Mouse (Mus musculus): ENCODE data around the gene Hes1.

Gene Hes1

GRCm38 (mm10) chr16:30063984-30064453 lies at the start of gene Hes1:
TSS of gene Hes1 (plus strand) at chr16:30064384.
- DNase-seq (ENCODE audit: low read depth in 2 of 2, low spot score in 2 of 2): peak; percentile 51 to 64

GRCm38 (mm10) chr16:30016064-30016463 lies 48.1 kb upstream of the Hes1 start:
- DNase-seq (ENCODE audit: low read depth in 2 of 2, low spot score in 2 of 2): no peak

GRCm38 (mm10) chr16:30020124-30020523 lies 44.1 kb upstream of the Hes1 start:
- DNase-seq (ENCODE audit: low read depth in 2 of 2, low spot score in 2 of 2): no peak

- no peak for DNase-seq (ENCODE audit: low read depth in 2 of 2, low spot score in 2 of 2)
Measured at GRCm38 (mm10) chr16:30022352-30022751, 41.8 kb upstream of the Hes1 start.

GRCm38 (mm10) chr16:30022890-30023797 lies 41.0 kb upstream of the Hes1 start:
- no peak for DNase-seq (ENCODE audit: low read depth in 2 of 2, low spot score in 2 of 2)

GRCm38 (mm10) chr16:30024681-30025262 lies 39.4 kb upstream of the Hes1 start:
- peak in 1 of 2 experiments; percentile 14 for DNase-seq (ENCODE audit: low read depth in 2 of 2, low spot score in 2 of 2)

- DNase-seq (ENCODE audit: low read depth in 2 of 2, low spot score in 2 of 2): no peak
Measured at GRCm38 (mm10) chr16:30028184-30028583, 36.0 kb upstream of the Hes1 start.

GRCm38 (mm10) chr16:30029264-30030003 lies 34.8 kb upstream of the Hes1 start:
- DNase-seq (ENCODE audit: low read depth in 2 of 2, low spot score in 2 of 2): no peak

GRCm38 (mm10) chr16:30032326-30032904 lies 31.8 kb upstream of the Hes1 start:
- no peak for DNase-seq (ENCODE audit: low read depth in 2 of 2, low spot score in 2 of 2)

- DNase-seq (ENCODE audit: low read depth in 2 of 2, low spot score in 2 of 2): no peak
Measured at GRCm38 (mm10) chr16:30033390-30033789, 30.8 kb upstream of the Hes1 start.

- no peak for DNase-seq (ENCODE audit: low read depth in 2 of 2, low spot score in 2 of 2)
Measured at GRCm38 (mm10) chr16:30034001-30034400, 30.2 kb upstream of the Hes1 start.

- no peak for DNase-seq (ENCODE audit: low read depth in 2 of 2, low spot score in 2 of 2)
Measured at GRCm38 (mm10) chr16:30034521-30034920, 29.7 kb upstream of the Hes1 start.

- DNase-seq (ENCODE audit: low read depth in 2 of 2, low spot score in 2 of 2): no peak
Measured at GRCm38 (mm10) chr16:30034979-30035440, 29.2 kb upstream of the Hes1 start.

GRCm38 (mm10) chr16:30036104-30036503 lies 28.1 kb upstream of the Hes1 start:
- DNase-seq (ENCODE audit: low read depth in 2 of 2, low spot score in 2 of 2): no peak

- peak; percentile 8 to 27 for DNase-seq (ENCODE audit: low read depth in 2 of 2, low spot score in 2 of 2)
Measured at GRCm38 (mm10) chr16:30038663-30039593, 25.3 kb upstream of the Hes1 start.

- no peak for DNase-seq (ENCODE audit: low read depth in 2 of 2, low spot score in 2 of 2)
Measured at GRCm38 (mm10) chr16:30039841-30040240, 24.3 kb upstream of the Hes1 start.

- no peak for DNase-seq (ENCODE audit: low read depth in 2 of 2, low spot score in 2 of 2)
Measured at GRCm38 (mm10) chr16:30042859-30043258, 21.3 kb upstream of the Hes1 start.

- DNase-seq (ENCODE audit: low read depth in 2 of 2, low spot score in 2 of 2): no peak
Measured at GRCm38 (mm10) chr16:30045615-30046014, 18.6 kb upstream of the Hes1 start.

GRCm38 (mm10) chr16:30047010-30047409 lies 17.2 kb upstream of the Hes1 start:
- no peak for DNase-seq (ENCODE audit: low read depth in 2 of 2, low spot score in 2 of 2)

- DNase-seq (ENCODE audit: low read depth in 2 of 2, low spot score in 2 of 2): no peak
Measured at GRCm38 (mm10) chr16:30047421-30047831, 16.8 kb upstream of the Hes1 start.
